Mouse (Mus musculus): Measurements from ENCODE around the gene Prkag2. TPM values are rescaled to one million over a fixed set of nuclear protein-coding genes. Genes with fewer than 3 reads are reported as not detected.

Gene Prkag2
- polyA plus RNA-seq, 1 experiment from 2014 or later = 4.3 TPM

DNA sequence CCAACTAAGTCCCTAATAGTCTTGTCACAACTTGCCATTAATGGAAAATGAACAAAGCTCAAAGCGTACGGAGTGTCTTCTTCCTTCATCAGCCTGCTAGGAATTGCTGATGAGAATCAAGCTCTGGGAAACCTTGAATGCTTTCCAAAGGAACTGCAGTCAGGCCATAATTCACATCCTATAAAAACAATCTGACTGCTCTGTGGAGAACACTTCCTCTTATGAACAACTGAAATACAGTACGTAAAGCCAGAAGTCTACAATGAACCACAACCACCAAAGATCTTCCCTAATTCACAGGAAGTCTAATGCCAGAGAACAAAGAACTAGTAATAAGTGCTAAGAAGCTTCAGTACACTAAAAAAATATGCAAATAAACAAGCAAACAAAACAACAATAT, 286.5 kb downstream of the Prkag2 start:
- Histone ChIP-seq H3K27ac (no peak overlapping the region), H3K27me3 (no peaks in the 10 kb centered on the region), H3K9me3 (replicated peaks) (no peaks in the 10 kb centered on the region), H3K4me2 (no peak overlapping the region), H3K9ac (no peak overlapping the region), H3K36me3 (peaks cover 84% of the 10 kb centered on the region), H3K4me1 (replicated peaks) (0 out of 2 replicates have a peak, but pooled peaks cover 3% of the 10 kb centered on the region), H3K4me3 (replicated peaks) (no peak overlapping the region)
- DNase-seq (no peak), ATAC-seq (ENCODE audit: low read depth) (no peak)
- 88% methylated on average over 3 of the region's 3 CpGs for WGBS (ENCODE audit: insufficient replicate concordance)

DNA sequence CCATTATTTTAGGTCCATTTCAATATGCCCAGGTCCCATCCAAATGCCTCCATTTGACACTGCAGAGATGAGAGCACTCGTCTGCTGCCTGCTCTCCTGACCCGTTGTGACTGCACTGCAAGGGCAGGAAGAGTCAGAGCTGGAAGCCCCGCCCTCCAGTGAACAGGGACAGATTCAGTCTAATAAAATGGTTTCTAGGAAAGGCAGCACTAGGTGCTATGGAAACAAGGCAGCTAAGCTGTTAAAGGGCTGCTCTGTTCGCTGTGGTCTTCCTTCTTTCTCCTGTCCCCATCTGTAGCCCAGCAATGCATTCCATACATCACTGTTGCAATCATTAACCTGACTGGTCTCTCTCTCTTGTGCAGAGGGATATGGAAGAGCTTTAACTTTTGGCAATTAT, 287.4 kb downstream of the Prkag2 start:
- no peaks in the 10 kb centered on the region for H3K9me3 ChIP-seq (replicated peaks)
- H3K27ac ChIP-seq = no peak overlapping the region
- no peak overlapping the region for H3K9ac ChIP-seq
- ATAC-seq (ENCODE audit: low read depth) (no peak), DNase-seq (no peak)
- WGBS (ENCODE audit: insufficient replicate concordance) = 70% methylated on average over 4 of the region's 4 CpGs
- H3K4me2 ChIP-seq = no peak overlapping the region
- no peak overlapping the region for H3K4me3 ChIP-seq (replicated peaks)
- H3K4me1 ChIP-seq (replicated peaks) = 0 out of 2 replicates have a peak, but pooled peaks cover 3% of the 10 kb centered on the region
- no peaks in the 10 kb centered on the region for H3K27me3 ChIP-seq
- peaks cover 88% of the 10 kb centered on the region for H3K36me3 ChIP-seq

Other genes with a start within 250 kb of the Prkag2 start
- gene Galntl5, start 80.8 kb upstream of the Prkag2 start, polyA plus RNA-seq (2015; fragmentation: Nextera tagmentation; extraction: Ambion mirVana) = not detected in 2 replicates
- gene Galnt11, start 121.3 kb upstream of the Prkag2 start, polyA plus RNA-seq (2015; fragmentation: Nextera tagmentation; extraction: Ambion mirVana) = 6.3 and 7.7 TPM in 2 replicates
- not detected in 2 replicates for gene E130116L18Rik, start 122.5 kb upstream of the Prkag2 start, polyA plus RNA-seq (2015; fragmentation: Nextera tagmentation; extraction: Ambion mirVana)

Measured in liver, embryonic 13.5 days (tissue).